ENCODE assay signal across 8 mouse cellular contexts in genomic region chr16:94527546-94527945, GRCm38 (mm10). TPM values are rescaled to one million over a fixed set of nuclear protein-coding genes. Genes with fewer than 3 reads are reported as not detected.
DNase-seq lines count a peak whose midpoint lies in the region; ATAC-seq and TF ChIP-seq lines count a peak whose summit lies in the region.

No protein-coding gene starts in this region.

- no peak overlapping the region for H3K27ac ChIP-seq in neural tube, embryonic 11.5 days (ENCODE audit: low read depth, low read length)
- peak overlapping the region; percentile 92 for H3K27ac ChIP-seq in limb, embryonic 14.5 days (replicated peaks; ENCODE audit: low read depth, low read length)
- peak overlapping the region; percentile 96 for H3K27ac ChIP-seq in stomach, embryonic 16.5 days (ENCODE audit: low read length)

- no peaks in the 10 kb centered on the region for H3K27me3 ChIP-seq in neural tube, embryonic 11.5 days (ENCODE audit: control insufficient read depth, insufficient read depth, low read length)
- no peaks in the 10 kb centered on the region for H3K27me3 ChIP-seq in limb, embryonic 14.5 days (ENCODE audit: control insufficient read depth, insufficient read depth, low read length)
- no peaks in the 10 kb centered on the region for H3K27me3 ChIP-seq in stomach, embryonic 16.5 days (ENCODE audit: control insufficient read depth, insufficient read depth, low read length)

- H3K4me1 ChIP-seq in neural tube, embryonic 11.5 days (ENCODE audit: control insufficient read depth, insufficient read depth, low read length), result peaks cover 12% of the 10 kb centered on the region
- H3K4me1 ChIP-seq in limb, embryonic 14.5 days (ENCODE audit: control insufficient read depth, insufficient read depth, low read length), result peaks cover 12% of the 10 kb centered on the region
- H3K4me1 ChIP-seq in stomach, embryonic 16.5 days (ENCODE audit: control insufficient read depth, insufficient read depth, low read length), result peaks cover 24% of the 10 kb centered on the region

- H3K4me2 ChIP-seq in neural tube, embryonic 11.5 days (ENCODE audit: low read depth), result peak overlapping the region; percentile 56
- peak overlapping the region; percentile 77 for H3K4me2 ChIP-seq in limb, embryonic 14.5 days (replicated peaks; ENCODE audit: low read depth, low read length, severe bottlenecking)
- H3K4me2 ChIP-seq in stomach, embryonic 16.5 days (ENCODE audit: low read depth, low read length), result peak overlapping the region; percentile 66

- peak; percentile 27 for DNase-seq in embryo, embryonic 10.5 days (ENCODE audit: low spot score)
- no peak for DNase-seq in embryo, embryonic 10 days (ENCODE audit: low spot score)
- DNase-seq in neural tube, embryonic 11.5 days (ENCODE audit: low spot score), result no peak
- DNase-seq in neural tube, embryonic 10.5 days (ENCODE audit: extremely low spot score, low spot score), result no peak
- no peak for DNase-seq in limb, embryonic 14.5 days (ENCODE audit: low spot score)
- DNase-seq in thymus, postnatal 14 days, result no peak
- no peak for DNase-seq in thymus, postnatal 36 days

- no peak for TF ChIP-seq POLR2A in limb, embryonic 14.5 days (IDR thresholded peaks at IDR 0.05; ENCODE audit: borderline replicate concordance, extremely low read depth, insufficient read depth, insufficient read length)

- H3K36me3 ChIP-seq in neural tube, embryonic 11.5 days (ENCODE audit: control insufficient read depth, insufficient read depth, low read length), result no peaks in the 10 kb centered on the region
- no peaks in the 10 kb centered on the region for H3K36me3 ChIP-seq in limb, embryonic 14.5 days (ENCODE audit: control insufficient read depth, insufficient read depth, low read length)
- H3K36me3 ChIP-seq in stomach, embryonic 16.5 days (ENCODE audit: control insufficient read depth, insufficient read depth, low read length), result no peaks in the 10 kb centered on the region

- WGBS in neural tube, embryonic 11.5 days, result 70% methylated on average over 3 of the region's 3 CpGs
- 47% methylated on average over 3 of the region's 3 CpGs for WGBS in limb, embryonic 14.5 days
- 32% methylated on average over 3 of the region's 3 CpGs for WGBS in stomach, embryonic 16.5 days

- H3K9me3 ChIP-seq in neural tube, embryonic 11.5 days (ENCODE audit: control insufficient read depth, low read length), result no peaks in the 10 kb centered on the region
- no peaks in the 10 kb centered on the region for H3K9me3 ChIP-seq in limb, embryonic 14.5 days (ENCODE audit: control insufficient read depth, low read length)
- H3K9me3 ChIP-seq in stomach, embryonic 16.5 days (replicated peaks; ENCODE audit: control insufficient read depth, low read length), result no peaks in the 10 kb centered on the region

- peak overlapping the region; percentile 77 for H3K4me3 ChIP-seq in neural tube, embryonic 11.5 days (ENCODE audit: low read depth, low read length)
- peak overlapping the region; percentile 81 for H3K4me3 ChIP-seq in limb, embryonic 14.5 days (replicated peaks; ENCODE audit: low read length)
- peak overlapping the region; percentile 94 for H3K4me3 ChIP-seq in stomach, embryonic 16.5 days (replicated peaks; ENCODE audit: low read length)

- ATAC-seq in neural tube, embryonic 11.5 days (ENCODE audit: insufficient read depth, low FRiP score, low TSS enrichment), result no peak
- ATAC-seq in limb, embryonic 14.5 days (ENCODE audit: low FRiP score, low read depth), result no peak
- no peak for ATAC-seq in stomach, embryonic 16.5 days (ENCODE audit: insufficient read depth, low FRiP score)

- peak overlapping the region; percentile 74 for H3K9ac ChIP-seq in neural tube, embryonic 11.5 days (ENCODE audit: low read length)
- peak overlapping the region; percentile 75 for H3K9ac ChIP-seq in limb, embryonic 14.5 days (ENCODE audit: low read depth, low read length, severe bottlenecking)
- peak overlapping the region; percentile 88 for H3K9ac ChIP-seq in stomach, embryonic 16.5 days (ENCODE audit: low read length)

RNA-seq across cellular contexts. Expression of gene Vps26c, which starts 0.9 kb away (rescaled TPM):
- 57.7 and 60.8 TPM in 2 replicates for polyA plus RNA-seq in neural tube, embryonic 11.5 days (2014; fragmentation: Nextera tagmentation; extraction: Ambion mirVana)
- polyA plus RNA-seq in limb, embryonic 14.5 days (2012; rRNA removed), result 50.3 and 55.3 TPM in 2 replicates
- polyA plus RNA-seq in limb, embryonic 14.5 days (2014; fragmentation: Nextera tagmentation; extraction: Ambion mirVana), result 55.0 and 55.7 TPM in 2 replicates
- 52.7 and 53.3 TPM in 2 replicates for polyA plus RNA-seq in stomach, embryonic 16.5 days (2015; fragmentation: Nextera tagmentation; extraction: Ambion mirVana)

RNA-seq across cellular contexts. Expression of gene Dyrk1a, which starts 42.3 kb away (rescaled TPM):
- 11.8 and 12.1 TPM in 2 replicates for polyA plus RNA-seq in neural tube, embryonic 11.5 days (2014; fragmentation: Nextera tagmentation; extraction: Ambion mirVana)
- 35.0 and 45.1 TPM in 2 replicates for polyA plus RNA-seq in limb, embryonic 14.5 days (2012; rRNA removed)
- 12.3 and 15.1 TPM in 2 replicates for polyA plus RNA-seq in limb, embryonic 14.5 days (2014; fragmentation: Nextera tagmentation; extraction: Ambion mirVana)
- polyA plus RNA-seq in stomach, embryonic 16.5 days (2015; fragmentation: Nextera tagmentation; extraction: Ambion mirVana), result 7.4 TPM in 2 replicates
